Mouse (Mus musculus): ENCODE data around the gene Cib2. TPM values are rescaled to one million over a fixed set of nuclear protein-coding genes. Genes with fewer than 3 reads are reported as not detected.

The Cib2 gene
- total RNA-seq, 2 experiments from 2014 or later, result 29.9 to 31.8 TPM

DNA sequence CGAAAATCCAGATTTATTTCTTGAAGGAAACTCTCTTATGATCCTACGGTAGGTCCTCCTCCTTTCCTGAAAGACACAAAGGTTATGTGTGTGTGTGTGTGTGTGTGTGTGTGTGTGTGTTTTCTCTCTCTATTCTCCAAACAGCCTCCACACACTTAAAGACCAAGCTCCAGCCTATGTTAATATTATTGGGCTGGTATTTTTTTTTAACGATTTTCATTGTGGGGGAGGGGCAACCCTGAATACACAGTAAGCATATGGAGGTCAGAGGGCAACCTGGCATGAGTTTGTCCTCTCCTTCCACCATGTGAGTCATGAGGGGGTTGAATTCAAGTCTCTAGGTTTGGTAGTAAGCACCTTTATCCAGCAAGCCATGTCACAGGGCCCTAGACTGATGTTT lies 60.2 kb downstream of the Cib2 start:
- no peak for DNase-seq (ENCODE audit: low spot score in 2 of 2)

DNA sequence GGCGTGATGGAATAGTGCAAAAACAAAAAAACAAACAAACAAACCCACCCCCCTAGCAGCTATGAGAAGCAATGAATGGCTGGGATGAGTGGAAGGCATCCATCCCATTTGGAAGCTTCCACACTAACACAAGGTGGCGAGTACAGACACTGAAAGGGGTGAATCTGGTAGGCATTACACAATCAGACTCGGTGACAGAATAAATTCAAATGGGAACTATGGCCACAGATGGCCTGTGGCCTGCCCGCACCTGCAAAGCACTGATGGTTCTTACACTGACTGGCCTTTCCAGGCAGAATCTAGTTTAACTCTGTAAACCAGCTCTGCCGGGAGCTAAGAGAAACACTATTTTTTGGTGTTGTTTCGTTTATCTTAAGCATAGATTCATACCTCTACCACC lies 60.7 kb downstream of the Cib2 start:
- peak in 1 of 2 experiments; percentile 17 for DNase-seq (ENCODE audit: low spot score in 2 of 2)

Other genes starting within 250 kb of the Cib2 start
- 100 to 1,000 TPM; 199 to 209 TPM for gene Dmxl2, start 58.6 kb downstream of the Cib2 start, total RNA-seq (2021)
- gene Sh2d7, start 21.2 kb downstream of the Cib2 start, total RNA-seq (2021), result not detected
- 100 to 1,000 TPM; 184 to 199 TPM for gene Idh3a, start 26.1 kb upstream of the Cib2 start, total RNA-seq (2021)
- gene Acsbg1, start 101.7 kb upstream of the Cib2 start, total RNA-seq (2021), result 10 to 100 TPM; 85.1 to 89.1 TPM
- gene Dnaja4, start 138.7 kb upstream of the Cib2 start, total RNA-seq (2021), result 10 to 100 TPM; 17.1 TPM
- 10 to 100 TPM; 53.4 to 53.9 TPM for gene Wdr61, start 174.3 kb upstream of the Cib2 start, total RNA-seq (2021)
- 1 to 10 TPM; 5.5 to 5.7 TPM for gene Crabp1, start 204.5 kb upstream of the Cib2 start, total RNA-seq (2021)

Data from layer of hippocampus, postnatal 10 days (tissue).